Mouse (Mus musculus): ENCODE measurements around the gene Txnip. TPM values are rescaled to one million over a fixed set of nuclear protein-coding genes. Genes with fewer than 3 reads are reported as not detected.

Txnip gene
- polyA plus RNA-seq, 1 experiment, result 110 TPM

DNA sequence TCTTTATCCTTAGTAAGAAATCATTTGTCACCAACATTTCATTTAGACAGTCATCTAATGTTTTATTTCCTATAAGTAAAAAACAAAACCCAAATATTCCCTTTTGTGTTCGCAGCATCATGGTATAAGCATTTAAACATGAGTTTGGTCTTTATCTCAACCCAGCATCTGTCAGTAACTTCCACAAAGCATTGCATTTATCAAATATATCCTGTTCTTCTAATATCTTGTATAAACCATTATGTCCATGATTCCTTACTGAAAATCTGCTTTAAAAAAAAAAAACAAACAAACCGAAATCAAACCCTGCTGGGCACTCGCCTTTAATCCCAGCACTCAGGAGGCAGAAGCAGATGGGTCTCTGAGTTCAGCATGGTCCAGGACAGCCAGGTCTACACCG, 48.9 kb downstream of the Txnip start:
- DNase-seq (ENCODE audit: low read depth), result no peak
- TF ChIP-seq CTCF (IDR thresholded peaks at IDR 0.05; ENCODE audit: borderline replicate concordance, extremely low read depth, insufficient read depth, insufficient read length) (no peak), POLR2A (IDR thresholded peaks at IDR 0.05; ENCODE audit: borderline replicate concordance, extremely low read depth, insufficient read depth, insufficient read length, poor library complexity, severe bottlenecking) (no peak)

Other genes with a start within 250 kb of the Txnip start
- 0.05 TPM in 1 of 2 replicates, not detected in the other for gene BC107364, start 105.7 kb upstream of the Txnip start, polyA plus RNA-seq (2012; rRNA removed)
- gene Hfe2, start 32.8 kb upstream of the Txnip start, polyA plus RNA-seq (2012; rRNA removed), result 0.58 and 0.66 TPM in 2 replicates
- gene Gm16253, start 19.0 kb downstream of the Txnip start, polyA plus RNA-seq (2012; rRNA removed), result not detected in 2 replicates
- 30.1 and 39.1 TPM in 2 replicates for gene Polr3gl, start 36.2 kb downstream of the Txnip start, polyA plus RNA-seq (2012; rRNA removed)
- gene Ankrd34a, start 38.7 kb downstream of the Txnip start, polyA plus RNA-seq (2012; rRNA removed), result 9.5 and 12.4 TPM in 2 replicates
- gene Lix1l, start 43.2 kb downstream of the Txnip start, polyA plus RNA-seq (2012; rRNA removed), result 86.8 and 88.9 TPM in 2 replicates
- gene Rbm8a, start 72.0 kb downstream of the Txnip start, polyA plus RNA-seq (2012; rRNA removed), result 42.9 and 57.2 TPM in 2 replicates
- 46.1 and 59.6 TPM in 2 replicates for gene Pex11b, start 77.4 kb downstream of the Txnip start, polyA plus RNA-seq (2012; rRNA removed)
- 0.16 and 0.27 TPM in 2 replicates for gene Gm42957, start 77.5 kb downstream of the Txnip start, polyA plus RNA-seq (2012; rRNA removed)
- 5.4 and 5.8 TPM in 2 replicates for gene Itga10, start 87.6 kb downstream of the Txnip start, polyA plus RNA-seq (2012; rRNA removed)
- gene Ankrd35, start 112.2 kb downstream of the Txnip start, polyA plus RNA-seq (2012; rRNA removed), result 2.5 and 2.8 TPM in 2 replicates
- gene Pias3, start 138.4 kb downstream of the Txnip start, polyA plus RNA-seq (2012; rRNA removed), result 32.3 and 34.6 TPM in 2 replicates
- 7.6 and 8.2 TPM in 2 replicates for gene Nudt17, start 150.6 kb downstream of the Txnip start, polyA plus RNA-seq (2012; rRNA removed)
- gene Polr3c, start 169.7 kb downstream of the Txnip start, polyA plus RNA-seq (2012; rRNA removed), result 42.7 and 45.0 TPM in 2 replicates
- 46.3 and 47.5 TPM in 2 replicates for gene Rnf115, start 169.7 kb downstream of the Txnip start, polyA plus RNA-seq (2012; rRNA removed)